Mouse (Mus musculus): ENCODE data around the gene Polr2m.

DNA sequence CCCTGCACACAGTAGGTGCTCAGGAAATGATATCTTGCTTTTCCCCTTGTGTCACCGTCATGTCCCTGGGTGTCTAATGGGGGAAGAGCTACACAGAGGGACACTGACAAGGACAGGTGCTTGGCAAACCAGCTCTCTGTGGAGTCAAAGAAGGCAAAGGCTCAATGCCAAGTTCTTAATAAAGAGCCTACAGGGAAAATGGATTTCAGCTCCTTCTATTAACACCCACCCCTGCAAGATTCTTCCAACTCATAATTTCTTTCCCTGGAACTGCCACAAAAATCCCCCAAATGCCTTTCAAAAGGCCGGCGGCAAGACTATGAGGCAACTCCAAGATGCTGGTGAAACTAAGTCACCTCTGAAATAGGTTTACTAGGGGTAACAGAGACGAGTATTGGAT, 38.2 kb upstream of the Polr2m start:
- TF ChIP-seq CTCF (IDR thresholded peaks at IDR 0.05; ENCODE audit: insufficient read depth, low read depth, low read length) (no peak), POLR2A (IDR thresholded peaks at IDR 0.05; ENCODE audit: insufficient read depth, low read depth, low read length) (no peak)

All from olfactory bulb, adult 2 months (tissue).